Comparison of ENCODE assay signal across 22 mouse cellular contexts in the genomic region with DNA sequence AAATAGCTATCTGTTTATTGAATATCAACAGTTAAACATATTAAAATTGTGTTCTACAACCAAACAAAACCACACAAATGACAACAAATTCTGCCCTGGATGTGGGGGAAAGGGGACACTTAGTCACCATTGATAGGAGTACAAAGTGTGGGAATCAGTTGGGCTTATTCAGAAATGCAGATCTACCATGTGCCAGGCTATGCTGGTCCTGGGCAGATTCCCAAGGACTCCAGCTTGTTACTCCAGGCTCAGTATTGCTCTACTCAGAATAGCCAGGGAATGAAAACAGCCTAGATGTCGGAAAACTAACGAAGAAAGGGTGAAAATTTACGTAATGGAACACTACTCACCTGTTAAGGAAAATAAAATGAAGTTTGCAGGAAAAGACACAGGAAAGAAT. TPM values are rescaled to one million over a fixed set of nuclear protein-coding genes. Genes with fewer than 3 reads are reported as not detected.
DNase-seq lines count a peak whose midpoint lies in the region; ATAC-seq and TF ChIP-seq lines count a peak whose summit lies in the region.
"Had no signal": no experiment of that assay in that cellular context is flagged by ENCODE, and none has a peak within 500 bp of the region (broad histone marks: within the 10 kb centered on the region; RNA-seq: fewer than 3 reads in every experiment).

No protein-coding gene starts in this region.

- H3K4me1 ChIP-seq in forebrain, postnatal 0 days (ENCODE audit: insufficient read depth): no peaks in the 10 kb centered on the region
- H3K4me1 ChIP-seq in forebrain, embryonic 11.5 days (replicated peaks; ENCODE audit: control insufficient read depth, insufficient read depth, low read length): no peaks in the 10 kb centered on the region
- H3K4me1 ChIP-seq in hindbrain, embryonic 12.5 days: no peaks in the 10 kb centered on the region
- H3K4me1 ChIP-seq: embryonic facial prominence, embryonic 12.5 days; forebrain, embryonic 12.5 days; heart, embryonic 10.5 days; intestine, embryonic 15.5 days had no signal

- H3K4me3 ChIP-seq in forebrain, postnatal 0 days (ENCODE audit: low read depth, low read length): no peak overlapping the region
- no peak overlapping the region for H3K4me3 ChIP-seq in forebrain, embryonic 11.5 days (ENCODE audit: low read depth, low read length)
- H3K4me3 ChIP-seq in hindbrain, embryonic 12.5 days: no peak overlapping the region
- H3K4me3 ChIP-seq: embryonic facial prominence, embryonic 12.5 days; forebrain, embryonic 12.5 days; heart, embryonic 10.5 days; intestine, embryonic 15.5 days had no signal

- no peaks in the 10 kb centered on the region for H3K36me3 ChIP-seq in forebrain, postnatal 0 days (ENCODE audit: insufficient read depth)
- H3K36me3 ChIP-seq in forebrain, embryonic 11.5 days (ENCODE audit: control insufficient read depth, insufficient read depth, low read length): no peaks in the 10 kb centered on the region
- H3K36me3 ChIP-seq in hindbrain, embryonic 12.5 days: no peaks in the 10 kb centered on the region
- H3K36me3 ChIP-seq: embryonic facial prominence, embryonic 12.5 days; forebrain, embryonic 12.5 days; heart, embryonic 10.5 days; intestine, embryonic 15.5 days had no signal

- no peak overlapping the region for H3K4me2 ChIP-seq in forebrain, postnatal 0 days (ENCODE audit: low read depth)
- no peak overlapping the region for H3K4me2 ChIP-seq in forebrain, embryonic 11.5 days (ENCODE audit: low read depth, low read length, severe bottlenecking)
- no peak overlapping the region for H3K4me2 ChIP-seq in hindbrain, embryonic 12.5 days (replicated peaks)
- H3K4me2 ChIP-seq: embryonic facial prominence, embryonic 12.5 days; forebrain, embryonic 12.5 days; hindbrain, embryonic 14.5 days; intestine, embryonic 15.5 days had no signal

- peak; percentile 46 for DNase-seq in forebrain, postnatal 0 days
- DNase-seq in forebrain, embryonic 11.5 days (ENCODE audit: low spot score): no peak
- peak; percentile 52 for DNase-seq in layer of hippocampus, adult 9-11 months
- no peak for DNase-seq in layer of hippocampus, postnatal 25 days (ENCODE audit: extremely low spot score in 1 of 2, low spot score in 1 of 2)
- DNase-seq in right cerebral cortex, postnatal 4 days: peak; percentile 30
- DNase-seq in right cerebral cortex, adult 18-20 months: no peak
- DNase-seq: adrenal gland, adult 8-10 months; adrenal gland, postnatal 36 days; cerebellum, adult 11-12 months; gastrocnemius, postnatal 36 days; heart, adult 18-20 months; heart, postnatal 10 days had no signal

- no peak for TF ChIP-seq CTCF in forebrain, postnatal 0 days (IDR thresholded peaks at IDR 0.05; ENCODE audit: low read depth)

- 62% methylated on average over 3 of the region's 3 CpGs for WGBS in forebrain, postnatal 0 days
- WGBS in forebrain, embryonic 11.5 days: 95% methylated on average over 3 of the region's 3 CpGs
- WGBS in hindbrain, embryonic 12.5 days: 89% methylated on average over 3 of the region's 3 CpGs

- peak; percentile 78 for ATAC-seq in forebrain, postnatal 0 days
- ATAC-seq in forebrain, embryonic 11.5 days (replicated peaks; ENCODE audit: low FRiP score): no peak
- ATAC-seq in hindbrain, embryonic 12.5 days (ENCODE audit: low FRiP score): no peak
- ATAC-seq: activated CD4-positive, CD25-positive, alpha-beta regulatory T cell, adult 4 months; forebrain, embryonic 16.5 days; intestine, embryonic 15.5 days; Patski had no signal

- no peaks in the 10 kb centered on the region for H3K27me3 ChIP-seq in forebrain, postnatal 0 days (ENCODE audit: insufficient read depth, low read length)
- H3K27me3 ChIP-seq in forebrain, embryonic 11.5 days (ENCODE audit: control insufficient read depth, insufficient read depth, low read length): no peaks in the 10 kb centered on the region
- no peaks in the 10 kb centered on the region for H3K27me3 ChIP-seq in hindbrain, embryonic 12.5 days
- H3K27me3 ChIP-seq: CH12.LX; embryonic facial prominence, embryonic 12.5 days; forebrain, embryonic 12.5 days; intestine, embryonic 15.5 days; Patski had no signal

- H3K27ac ChIP-seq in forebrain, postnatal 0 days (ENCODE audit: low read depth, low read length): no peak overlapping the region
- H3K27ac ChIP-seq in forebrain, embryonic 11.5 days (ENCODE audit: low read depth, low read length): no peak overlapping the region
- H3K27ac ChIP-seq in hindbrain, embryonic 12.5 days: no peak overlapping the region
- H3K27ac ChIP-seq: embryonic facial prominence, embryonic 12.5 days; forebrain, embryonic 12.5 days; heart, embryonic 10.5 days; hindbrain, embryonic 14.5 days; intestine, embryonic 15.5 days had no signal

- no peaks in the 10 kb centered on the region for H3K9me3 ChIP-seq in forebrain, postnatal 0 days (ENCODE audit: low read length)
- no peaks in the 10 kb centered on the region for H3K9me3 ChIP-seq in forebrain, embryonic 11.5 days (ENCODE audit: control insufficient read depth, low read length)
- no peaks in the 10 kb centered on the region for H3K9me3 ChIP-seq in hindbrain, embryonic 12.5 days (replicated peaks)
- H3K9me3 ChIP-seq: embryonic facial prominence, embryonic 12.5 days; forebrain, embryonic 12.5 days; heart, embryonic 10.5 days; intestine, embryonic 15.5 days had no signal

- no peak overlapping the region for H3K9ac ChIP-seq in forebrain, postnatal 0 days
- no peak overlapping the region for H3K9ac ChIP-seq in forebrain, embryonic 11.5 days (ENCODE audit: low read length)
- H3K9ac ChIP-seq in hindbrain, embryonic 12.5 days: no peak overlapping the region
- H3K9ac ChIP-seq: embryonic facial prominence, embryonic 12.5 days; forebrain, embryonic 12.5 days; hindbrain, embryonic 14.5 days; intestine, embryonic 15.5 days had no signal

RNA-seq across cellular contexts. Expression of gene Epb41l2, which starts 5.7 kb away (rescaled TPM):
- 40.3 and 49.4 TPM in 2 replicates for total RNA-seq in forebrain, postnatal 0 days (2014; rRNA removed)
- 13.2 and 19.3 TPM in 2 replicates for polyA plus RNA-seq in forebrain, postnatal 0 days (2015; fragmentation: Nextera tagmentation; extraction: Ambion mirVana)
- 43.5 and 46.4 TPM in 2 replicates for polyA plus RNA-seq in forebrain, embryonic 11.5 days (2014; fragmentation: Nextera tagmentation; extraction: Ambion mirVana)
- 100 to 1,000 TPM in 1 of 2 experiments, 10 to 100 TPM in 1; 89.8 to 118 TPM for total RNA-seq in layer of hippocampus, postnatal 25 days (2021)
- polyA plus RNA-seq in hindbrain, embryonic 12.5 days (2016; fragmentation: Nextera tagmentation; extraction: Ambion mirVana): 47.2 and 55.3 TPM in 2 replicates

RNA-seq across cellular contexts. Expression of gene Akap7, which starts 46.3 kb away (rescaled TPM):
- total RNA-seq in forebrain, postnatal 0 days (2014; rRNA removed): 106 and 159 TPM in 2 replicates
- polyA plus RNA-seq in forebrain, postnatal 0 days (2015; fragmentation: Nextera tagmentation; extraction: Ambion mirVana): 64.2 and 66.5 TPM in 2 replicates
- 16.2 and 19.2 TPM in 2 replicates for polyA plus RNA-seq in forebrain, embryonic 11.5 days (2014; fragmentation: Nextera tagmentation; extraction: Ambion mirVana)
- 10 to 100 TPM; 46.3 to 51.7 TPM for total RNA-seq in layer of hippocampus, postnatal 25 days (2021)
- polyA plus RNA-seq in hindbrain, embryonic 12.5 days (2016; fragmentation: Nextera tagmentation; extraction: Ambion mirVana): 22.8 TPM in 2 replicates

Comparison
In these comparisons a context has a peak if more than half of its experiments do, and no peak if none do; other contexts are left out.
1. DNase-seq: peak in forebrain, postnatal 0 days (single experiment), layer of hippocampus, adult 9-11 months (single experiment) and right cerebral cortex, postnatal 4 days (single experiment); none in forebrain, embryonic 11.5 days (single experiment), layer of hippocampus, postnatal 25 days (0 of 2) and right cerebral cortex, adult 18-20 months (single experiment).